Mouse (Mus musculus) frontal cortex, adult (tissue): ENCODE results near the gene Serpina3c.
A peak's percentile ranks its signal among the peaks of the same experiment; 100 is the strongest.

ENCODE experiments used
- ATAC-seq: cut with Nextera tagmentation; 2 replicates; pipeline ENCODE4 v1.9.2; 2017; ENCODE audit warnings: mild to moderate bottlenecking, moderate library complexity, mixed read lengths; ENCODE audit not compliant: low TSS enrichment

Serpina3c gene

DNA sequence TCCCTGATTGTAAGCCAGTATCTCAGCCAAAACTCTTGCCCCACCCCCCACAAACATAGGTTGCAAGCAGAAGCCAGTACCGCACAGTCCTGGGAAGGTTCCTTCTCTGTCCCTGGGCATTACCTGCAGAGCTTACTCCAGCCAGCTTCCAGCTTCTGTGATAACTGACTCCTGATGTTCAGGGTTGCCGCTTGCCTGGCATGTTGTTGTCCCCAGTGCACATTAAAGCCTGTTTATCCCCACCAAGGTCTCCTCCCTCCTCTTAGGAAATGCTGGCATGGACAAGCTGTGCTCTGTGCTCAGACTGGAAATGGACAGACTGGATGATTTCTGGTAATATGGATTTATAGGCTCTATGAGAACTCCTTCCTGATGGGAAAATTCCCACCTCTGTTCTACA is at the start of gene Serpina3c:
Gene Serpina3c (minus strand): TSS at position 215 of the 400 bp plus-strand sequence.
- no peak for ATAC-seq

DNA sequence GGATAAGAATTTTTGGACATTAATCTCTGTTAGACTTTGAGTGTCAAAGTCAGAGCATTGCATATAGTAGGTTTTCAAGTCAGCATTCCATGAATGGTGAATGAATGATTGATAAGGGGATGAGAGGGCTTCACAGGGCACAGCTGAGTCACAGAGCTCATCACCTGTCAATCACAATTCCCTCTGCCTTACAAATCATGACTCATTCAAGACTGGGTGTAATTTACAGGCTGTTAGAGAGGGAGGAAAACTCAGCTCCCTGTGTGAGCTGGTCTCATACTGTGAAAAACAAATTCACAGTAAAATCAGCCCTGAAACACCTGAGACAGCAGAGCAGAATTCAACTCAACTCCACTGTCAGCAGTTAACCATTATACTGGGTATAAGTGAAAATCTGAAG is 37.2 kb upstream of the Serpina3c start:
- no peak for ATAC-seq

DNA sequence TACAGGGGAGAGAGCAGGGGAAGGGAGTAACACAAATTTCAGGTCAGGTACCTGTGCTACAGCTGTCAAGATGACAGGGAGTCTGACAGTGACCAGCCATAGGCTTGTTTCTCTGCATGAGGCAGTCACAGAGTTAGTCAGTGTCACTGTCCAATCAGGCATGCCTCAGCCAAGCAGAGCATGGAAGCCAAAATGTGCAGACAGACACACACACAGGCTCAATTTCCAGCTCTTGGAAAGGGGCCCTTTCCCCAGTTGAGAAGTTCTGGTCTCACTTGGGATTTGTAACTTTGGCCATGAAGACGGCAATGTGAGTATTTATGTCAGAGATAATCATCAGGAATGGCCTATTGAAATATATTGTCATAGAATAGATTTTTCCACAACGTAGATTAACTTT is 35.6 kb upstream of the Serpina3c start:
- ATAC-seq = no peak

DNA sequence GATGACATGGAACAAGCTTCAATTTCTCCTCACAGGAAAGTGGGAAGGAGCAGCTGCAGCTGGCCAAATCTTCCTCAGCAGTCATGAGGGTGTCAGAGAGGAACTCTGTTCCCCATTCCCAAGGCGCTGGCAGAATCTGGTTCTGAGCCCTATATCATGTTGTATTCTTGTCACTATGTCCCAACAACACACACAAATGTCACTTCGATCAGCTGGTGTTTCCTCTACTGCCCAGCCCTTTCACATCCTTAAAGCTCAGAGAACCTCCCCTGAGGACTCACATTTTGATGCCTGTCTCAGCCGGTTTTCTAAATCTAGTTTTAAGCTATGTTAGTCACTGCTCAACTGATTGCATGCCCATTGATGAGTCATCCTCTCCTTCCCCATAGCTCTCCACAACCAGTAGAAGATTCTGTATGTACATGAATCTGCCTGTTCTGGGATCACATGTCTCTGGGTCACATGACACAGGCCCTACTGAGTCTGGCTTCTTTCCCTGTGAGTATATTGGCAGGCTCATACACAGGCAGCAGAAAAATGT is 32.4 kb upstream of the Serpina3c start:
- ATAC-seq = peak; percentile 97

DNA sequence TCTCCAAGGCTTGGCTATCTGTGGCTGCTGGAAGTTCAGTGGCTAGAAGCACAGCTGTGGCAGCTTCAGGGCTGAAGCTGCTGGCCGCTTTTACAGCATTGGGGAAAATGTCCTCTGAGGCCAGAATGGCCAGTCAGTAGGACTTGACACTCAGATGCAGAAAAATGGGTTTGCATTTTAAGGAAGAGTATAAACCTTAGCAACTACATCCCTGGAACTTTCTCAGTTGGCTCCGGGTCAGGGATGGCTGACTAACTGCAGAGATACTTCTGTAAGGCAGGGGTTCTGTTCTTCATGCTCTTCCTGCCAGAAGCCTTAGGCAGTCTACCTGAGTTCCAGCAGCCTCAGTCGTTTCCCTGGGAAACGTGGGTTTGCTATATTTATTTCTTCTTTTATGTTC is 31.4 kb upstream of the Serpina3c start:
- no peak for ATAC-seq

DNA sequence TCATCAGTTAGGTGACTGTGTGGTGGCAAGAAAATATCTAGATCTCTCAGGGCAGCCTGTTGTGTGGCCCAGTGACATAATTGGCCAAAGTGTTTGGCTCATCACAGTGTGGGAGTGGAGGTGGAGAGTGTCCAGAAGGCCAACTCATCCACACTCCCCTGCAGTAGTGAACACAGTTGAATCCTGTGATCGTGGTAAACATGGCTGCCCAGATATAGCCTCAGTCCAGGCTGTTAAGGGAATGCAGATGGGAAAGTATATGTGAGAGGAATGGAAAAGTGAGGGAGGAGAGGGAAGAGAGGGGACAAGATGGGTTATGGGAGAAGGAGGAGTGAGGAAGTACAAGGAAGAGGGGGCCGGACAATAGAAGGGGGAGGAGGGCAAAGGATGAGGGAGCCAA is 25.3 kb upstream of the Serpina3c start:
- ATAC-seq = no peak

DNA sequence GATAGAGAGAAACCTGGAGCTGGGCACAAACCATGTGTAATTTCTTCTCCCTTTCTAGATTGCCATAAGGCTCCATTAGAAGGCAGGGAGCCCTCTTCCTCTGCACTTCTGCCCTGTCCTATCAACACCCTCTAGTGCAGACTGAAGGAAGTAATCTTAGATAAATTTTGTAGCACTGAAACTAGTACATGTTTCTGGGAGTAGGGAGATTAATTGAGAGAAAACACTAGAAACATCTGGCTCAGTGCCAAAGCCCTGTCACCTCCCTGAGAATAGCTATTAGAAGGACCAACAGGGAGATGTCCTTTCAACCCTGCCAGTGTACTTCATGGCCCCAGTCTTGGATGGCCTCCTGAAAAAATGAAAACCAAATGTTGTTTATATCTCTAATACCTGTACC is 24.9 kb upstream of the Serpina3c start:
- ATAC-seq = no peak

DNA sequence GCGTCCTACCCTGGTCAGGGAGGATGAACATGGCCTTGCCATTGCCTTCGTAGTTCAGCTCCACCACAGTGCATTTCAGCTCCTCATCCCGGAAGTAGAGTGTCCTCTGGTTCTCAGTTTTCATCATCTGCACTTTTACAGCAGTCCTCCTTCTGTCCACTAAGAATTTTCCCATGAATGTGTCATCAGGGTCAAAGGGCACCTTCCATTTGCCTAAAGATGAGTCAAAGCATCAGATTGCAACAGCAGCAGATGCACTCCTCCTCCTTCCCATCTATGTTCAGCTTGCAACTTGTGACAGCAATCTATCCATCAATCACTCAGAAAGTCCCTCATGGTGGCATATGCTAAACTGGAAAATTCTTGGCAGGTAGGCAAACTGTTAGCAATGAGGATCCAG is 22.0 kb upstream of the Serpina3c start:
- ATAC-seq = no peak

DNA sequence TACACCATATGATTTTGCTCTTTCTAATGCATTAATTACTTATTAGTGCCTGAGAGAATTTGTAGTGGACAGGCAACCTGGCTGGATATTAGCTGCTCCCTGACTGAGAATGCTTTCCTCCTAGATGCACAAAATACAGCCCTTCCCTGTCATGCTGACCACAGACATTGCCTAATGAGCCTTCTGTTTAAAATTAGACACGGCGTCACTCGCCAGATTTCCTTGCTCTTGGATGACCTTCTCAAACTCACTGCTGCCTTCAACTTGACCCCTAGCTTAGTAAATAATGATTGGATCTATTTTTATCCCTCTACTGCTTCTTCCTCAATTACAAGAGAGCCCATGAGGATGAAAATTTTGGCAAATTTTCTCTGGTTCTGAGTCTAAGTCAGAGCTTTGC is 21.1 kb upstream of the Serpina3c start:
- ATAC-seq = no peak

DNA sequence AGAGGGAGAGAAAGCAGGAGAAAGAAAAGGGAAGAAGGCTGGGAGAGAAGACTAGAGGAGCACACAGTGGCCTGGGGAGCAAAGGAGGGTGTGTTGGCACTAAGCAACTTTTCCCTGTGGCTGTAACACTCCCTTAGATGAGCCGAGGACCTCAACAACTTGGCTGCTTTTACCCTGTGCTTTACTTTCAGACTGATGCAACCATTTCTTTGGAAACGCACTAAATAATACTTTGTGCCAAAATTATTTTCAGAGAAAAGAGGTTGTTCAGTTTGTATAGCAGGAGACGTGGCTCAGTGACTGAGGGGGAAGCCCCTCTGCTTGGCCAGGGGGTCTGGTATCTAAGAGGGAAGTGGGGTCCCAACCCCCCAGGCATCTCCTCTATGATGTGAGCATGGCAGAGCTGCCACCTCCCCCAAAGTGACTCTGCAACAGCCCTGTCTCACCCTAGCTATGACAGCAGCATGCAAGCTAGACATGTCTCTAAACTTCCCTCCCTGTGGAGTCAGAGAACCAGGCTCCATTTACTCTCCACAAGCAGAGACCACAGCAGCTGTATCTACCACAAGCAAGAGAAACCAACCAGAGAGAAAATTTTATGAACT is 527 bp downstream of the Serpina3c start:
- ATAC-seq = no peak

DNA sequence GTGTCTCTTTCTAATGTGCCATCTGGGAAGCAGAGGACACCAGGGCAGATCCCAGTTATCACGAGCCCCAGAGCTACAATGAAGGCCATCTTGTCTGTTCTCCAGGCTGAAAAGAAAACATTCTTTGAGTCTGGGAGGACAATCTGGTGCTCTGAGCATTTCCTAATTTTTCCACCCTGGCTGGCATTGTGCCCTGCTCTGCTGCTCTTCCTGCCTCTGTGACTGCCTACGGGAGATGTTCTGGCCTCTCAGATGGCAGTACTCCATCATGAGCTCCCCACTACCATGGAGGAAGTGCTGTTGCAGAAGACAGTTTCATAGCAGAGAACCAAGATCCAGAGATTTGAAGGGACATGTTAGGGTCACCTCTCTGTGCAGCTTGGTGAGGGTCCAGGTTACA is 1.7 kb downstream of the Serpina3c start:
- ATAC-seq = no peak

DNA sequence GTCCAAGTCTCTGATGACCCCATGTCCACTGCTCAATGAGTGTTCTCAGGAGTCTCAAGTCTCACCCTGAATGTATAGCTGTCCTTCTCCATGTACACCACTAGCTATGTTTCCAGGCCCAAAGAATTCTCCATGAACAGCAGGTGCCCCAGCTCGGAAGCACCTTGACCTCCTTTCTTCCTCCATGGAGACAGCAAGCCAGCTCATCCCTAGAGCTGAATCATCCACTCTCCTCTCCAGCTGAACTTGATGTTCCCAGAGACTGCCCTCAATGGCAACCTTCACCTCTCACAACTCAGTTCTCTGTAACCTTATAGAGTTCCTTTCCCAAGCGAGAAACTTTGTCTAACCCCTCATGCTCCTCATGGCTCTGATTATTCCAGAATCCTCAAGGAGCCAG is 8.1 kb downstream of the Serpina3c start:
- no peak for ATAC-seq

DNA sequence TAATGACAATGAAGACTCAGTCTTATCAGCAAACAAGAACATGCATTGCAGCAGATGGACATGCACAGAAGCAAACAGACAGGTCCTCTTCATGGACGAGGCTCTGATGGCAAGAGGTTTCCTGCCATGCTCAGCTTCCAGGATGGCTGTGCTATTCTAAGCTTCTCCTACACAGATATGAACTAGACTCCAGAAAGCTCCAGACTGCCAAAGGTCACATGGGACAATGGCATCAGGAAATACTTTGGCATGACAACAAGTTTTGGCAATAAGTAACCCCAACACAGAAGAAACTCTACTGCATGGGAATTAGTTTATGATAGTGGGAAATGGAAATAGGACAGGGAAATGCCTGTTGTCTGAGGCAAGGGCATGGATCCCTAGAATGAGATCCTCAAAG is 10.4 kb downstream of the Serpina3c start:
- no peak for ATAC-seq

DNA sequence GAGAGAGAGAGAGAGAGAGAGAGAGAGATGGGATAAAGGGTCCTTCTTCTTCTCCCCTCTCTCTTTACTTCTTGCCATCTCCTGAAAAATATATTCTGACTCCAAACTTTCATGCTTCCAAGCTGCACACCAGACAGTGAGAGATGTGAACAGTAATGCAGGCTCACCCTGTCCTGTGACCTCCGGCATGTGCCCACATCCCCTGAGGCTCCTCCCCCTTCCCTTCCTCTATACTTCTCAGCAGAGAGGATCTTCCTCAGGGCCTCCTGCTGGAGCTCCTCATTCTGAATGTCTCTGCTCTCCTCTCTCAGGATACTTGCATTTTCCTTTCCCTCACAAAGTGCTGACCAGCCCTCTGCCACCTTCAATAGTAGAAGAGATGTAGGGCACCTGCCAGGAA is 11.2 kb downstream of the Serpina3c start:
- ATAC-seq = no peak

DNA sequence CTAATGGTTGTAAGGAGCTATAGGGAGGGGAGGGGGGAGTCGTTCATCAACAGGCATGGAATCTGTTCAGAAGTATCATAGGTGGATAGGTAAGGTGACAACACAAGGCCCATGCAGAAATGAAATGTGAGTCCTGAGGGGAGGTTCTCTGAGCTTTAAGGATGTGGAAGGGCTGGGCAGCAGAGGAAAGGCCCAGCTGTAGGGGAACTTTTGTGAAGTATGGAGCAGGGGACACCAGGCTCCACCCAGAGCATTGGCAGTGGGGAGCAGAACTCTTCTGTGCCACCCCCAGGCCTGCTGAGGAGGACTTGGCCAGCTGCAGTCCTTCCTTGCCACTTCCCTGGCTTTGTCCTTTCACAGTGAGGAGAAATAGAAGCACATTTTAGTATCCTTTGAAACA is 12.2 kb downstream of the Serpina3c start:
- ATAC-seq = no peak

DNA sequence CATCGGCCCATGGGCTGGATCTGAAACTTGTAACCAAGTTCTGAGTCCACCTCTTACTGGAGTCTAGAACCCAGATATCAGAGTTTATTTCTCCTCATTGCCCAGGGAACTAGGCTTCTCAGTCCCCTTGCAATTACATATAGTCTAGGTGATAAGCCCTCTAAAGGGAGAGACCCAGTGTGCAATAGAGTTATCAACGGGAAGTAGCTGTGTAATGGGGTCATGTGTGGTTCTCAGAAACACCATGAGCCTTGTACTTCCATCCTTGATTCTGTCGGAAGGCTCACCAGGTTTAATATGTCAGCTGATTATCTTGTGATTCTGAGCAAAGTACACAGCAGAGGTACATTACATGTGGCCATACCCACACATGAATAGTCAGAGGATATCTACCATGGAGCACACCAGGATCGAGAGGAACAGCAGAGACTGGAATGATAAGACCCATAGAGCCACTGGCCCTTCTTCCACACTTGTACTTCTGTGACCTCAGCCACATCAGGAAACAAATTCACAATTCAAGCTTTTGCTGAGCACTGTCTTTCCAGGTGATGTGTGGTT is 13.0 kb downstream of the Serpina3c start:
- ATAC-seq = no peak

DNA sequence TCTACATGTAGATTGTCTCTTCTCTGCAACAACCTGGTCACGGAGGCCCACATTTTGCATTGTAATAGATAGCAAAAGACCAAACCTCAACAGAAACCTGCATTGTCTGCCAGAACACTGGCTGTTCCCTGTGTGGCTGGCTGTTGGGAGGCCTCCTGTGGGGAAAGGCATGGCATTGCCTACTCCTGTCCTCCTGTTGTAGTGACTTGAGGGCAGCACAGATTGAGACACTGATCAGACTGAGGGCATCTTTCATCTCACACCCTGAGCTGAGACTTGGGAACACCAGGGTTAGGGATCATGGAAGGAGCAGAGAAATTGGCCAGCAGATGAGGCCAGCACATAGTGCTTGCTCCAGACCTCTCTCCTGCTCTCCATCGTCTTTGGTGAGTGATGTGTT is 15.5 kb downstream of the Serpina3c start:
- no peak for ATAC-seq

DNA sequence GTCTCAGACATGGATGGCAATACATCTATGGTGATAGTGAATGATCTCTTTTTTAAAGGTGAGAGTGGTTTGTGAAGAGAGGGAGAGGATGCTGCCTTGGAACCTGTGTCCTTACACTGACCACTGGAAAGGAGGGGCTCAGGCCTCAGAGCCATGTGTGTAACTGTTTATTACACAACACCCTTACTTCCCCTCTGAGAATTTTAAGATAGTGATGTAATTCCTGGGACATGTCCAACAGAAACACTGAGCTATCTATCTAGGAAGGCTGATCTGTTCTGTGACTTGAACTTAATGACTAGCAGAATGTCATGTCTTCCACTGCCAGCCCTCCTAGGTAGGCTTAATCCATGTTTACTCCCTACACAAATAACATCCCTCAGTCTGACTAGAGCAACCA is 22.6 kb downstream of the Serpina3c start:
- no peak for ATAC-seq

DNA sequence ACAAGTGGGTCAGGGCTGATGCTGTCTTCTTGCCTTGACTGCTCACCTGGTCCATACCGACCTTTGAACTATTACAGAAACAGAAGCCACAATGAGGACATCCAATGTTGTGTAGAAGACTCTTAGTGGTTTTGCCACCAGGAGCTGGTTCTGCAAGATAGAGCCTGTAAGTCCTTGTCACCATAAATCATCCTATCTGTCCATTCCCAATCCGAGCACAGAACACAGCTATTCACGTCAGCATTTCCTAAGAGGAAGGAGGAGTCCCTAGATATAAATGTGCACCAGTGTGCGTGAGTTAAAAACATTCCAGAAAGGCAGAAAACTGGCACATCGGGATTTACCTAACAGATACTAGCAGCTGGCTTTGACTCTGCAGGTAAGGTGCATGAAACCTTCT is 26.0 kb downstream of the Serpina3c start, which contains the start of gene Serpina3b:
Gene Serpina3b (plus strand): TSS at position 301 of the 400 bp plus-strand sequence.
- no peak for ATAC-seq

DNA sequence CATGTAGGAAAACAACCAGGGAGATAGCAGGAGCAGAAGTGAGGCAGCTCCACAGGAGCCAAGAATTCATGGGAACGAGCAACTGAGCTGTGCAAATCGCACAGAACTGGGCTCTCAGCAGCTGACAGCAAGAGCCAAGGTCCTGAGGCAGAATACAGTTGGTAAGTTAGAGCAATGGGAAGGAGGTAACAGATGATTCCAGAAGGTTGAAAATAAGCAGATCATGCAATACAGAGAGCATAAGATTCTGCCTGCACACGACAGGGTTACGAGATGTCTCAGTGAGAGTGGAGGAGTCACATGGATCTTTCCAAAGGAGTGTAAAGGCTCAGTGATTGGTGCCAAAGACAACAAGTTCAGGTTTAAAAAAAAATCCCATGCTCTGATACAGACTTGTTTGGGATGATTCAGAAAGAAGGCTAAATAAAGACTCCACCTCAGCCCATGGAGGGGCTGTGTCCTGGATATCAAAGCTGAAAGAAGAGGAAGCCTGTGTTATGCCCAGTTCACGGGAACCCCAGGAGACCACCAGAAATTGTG is 28.6 kb downstream of the Serpina3c start:
- ATAC-seq = no peak

DNA sequence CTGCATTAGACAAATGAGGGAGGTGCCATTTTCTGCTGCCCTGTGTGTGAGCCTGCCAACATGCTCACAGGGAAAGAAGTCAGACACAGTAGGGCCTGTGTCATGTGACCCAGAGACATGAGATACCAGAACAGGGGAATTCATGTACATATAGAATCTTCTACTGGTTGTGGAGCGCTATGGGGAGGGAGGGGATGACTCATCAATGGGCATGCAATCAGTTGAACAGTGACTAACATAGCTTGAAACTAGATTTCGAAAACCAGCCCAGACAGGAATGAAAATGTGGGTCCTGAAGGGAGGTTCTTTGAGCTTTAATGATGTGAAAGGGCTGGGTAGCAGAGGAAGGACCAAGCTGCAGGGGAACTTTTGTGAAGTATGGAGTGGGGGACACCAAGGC is 29.7 kb downstream of the Serpina3c start:
- ATAC-seq = no peak

DNA sequence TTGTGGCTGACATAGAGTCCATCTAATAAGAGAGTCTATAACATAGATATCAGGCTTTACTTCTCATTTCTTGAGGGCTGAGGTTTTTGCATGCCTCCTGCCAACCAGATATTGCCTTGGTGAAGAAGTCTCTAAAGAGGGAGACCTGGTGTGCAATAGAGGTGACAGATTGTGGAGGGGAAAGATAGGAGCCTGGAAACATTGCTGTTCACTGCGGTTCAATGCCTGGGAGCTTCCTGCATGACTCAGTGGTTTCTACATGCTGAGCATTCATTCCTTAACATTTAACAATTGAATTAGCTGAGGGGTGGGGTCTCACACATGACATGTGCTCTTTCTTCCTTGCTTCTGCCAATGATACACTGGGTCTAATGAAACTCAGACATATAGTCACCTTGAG is 30.6 kb downstream of the Serpina3c start:
- ATAC-seq = no peak

DNA sequence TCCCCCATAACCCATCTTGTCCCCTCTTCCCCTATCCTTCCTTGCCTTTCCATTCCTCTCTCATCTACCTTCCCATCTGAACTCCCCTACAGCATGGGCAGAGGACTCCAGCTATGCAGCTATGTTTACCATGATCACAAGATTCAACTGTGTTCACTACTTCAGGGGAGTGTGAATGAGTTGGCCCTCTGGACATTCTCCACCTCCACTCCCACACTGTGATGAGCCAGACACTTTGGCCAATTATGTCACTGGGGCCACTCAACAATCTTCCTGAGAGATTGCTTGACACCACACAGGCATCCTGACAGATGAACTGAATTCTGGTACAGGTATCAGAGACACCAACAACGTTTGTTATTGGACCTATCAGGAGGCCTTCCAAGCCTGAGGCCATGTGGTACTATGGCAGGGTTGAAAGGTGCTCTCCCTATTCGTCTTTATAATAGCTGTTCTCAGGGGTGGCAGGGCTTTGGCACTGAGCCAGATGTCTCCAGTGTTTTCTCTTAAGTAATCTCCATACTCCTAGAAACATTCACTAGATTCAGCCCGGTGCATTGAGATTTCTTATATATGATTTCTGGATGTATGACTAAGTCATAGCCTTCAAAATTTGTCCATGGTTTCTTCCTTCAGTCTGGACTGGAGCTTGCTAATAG is 38.6 kb downstream of the Serpina3c start:
- no peak for ATAC-seq
